Mouse (Mus musculus) midbrain, embryonic 15.5 days (tissue): ENCODE results near the gene As3mt. TPM values are rescaled to one million over a fixed set of nuclear protein-coding genes. Genes with fewer than 3 reads are reported as not detected.
A peak's percentile ranks its signal among the peaks of the same experiment; 100 is the strongest.

Source experiments
- ATAC-seq: fragments of 200-750 bp; cut with Nextera tagmentation; replicated peaks from 2 replicates; pipeline ENCODE4 v1.8.0; 2017; ENCODE audit warnings: moderate TSS enrichment
- H3K27ac ChIP-seq: fragments of 300-500 bp; sonication (generic); 2 replicates; pipeline ENCODE4 v1.5.1; 2015; ENCODE audit warnings: mild to moderate bottlenecking, inconsistent platforms
- H3K27me3 ChIP-seq: fragments of 300-500 bp; sonication (generic); replicated peaks from 2 replicates; pipeline ENCODE4 v1.6.1; 2015; ENCODE audit warnings: inconsistent platforms
- H3K36me3 ChIP-seq: fragments of 300-500 bp; sonication (generic); replicated peaks from 2 replicates; pipeline ENCODE4 v1.6.1; 2015; ENCODE audit warnings: inconsistent platforms
- H3K4me1 ChIP-seq: fragments of 300-500 bp; sonication (generic); 2 replicates; pipeline ENCODE4 v1.6.1; 2015; ENCODE audit warnings: inconsistent platforms
- H3K4me2 ChIP-seq: fragments of 300-500 bp; sonication (generic); 2 replicates; pipeline ENCODE4 v1.6.1; 2015; ENCODE audit warnings: inconsistent platforms, mild to moderate bottlenecking, moderate library complexity
- H3K4me3 ChIP-seq: fragments of 300-500 bp; sonication (generic); 2 replicates; pipeline ENCODE4 v1.5.1; 2015; ENCODE audit warnings: mild to moderate bottlenecking, inconsistent platforms
- H3K9ac ChIP-seq: fragments of 300-500 bp; sonication (generic); 2 replicates; pipeline ENCODE4 v1.6.1; 2015; ENCODE audit warnings: mild to moderate bottlenecking, inconsistent platforms
- H3K9me3 ChIP-seq: fragments of 300-500 bp; sonication (generic); 2 replicates; pipeline ENCODE4 v1.6.1; 2016; ENCODE audit warnings: inconsistent platforms
- WGBS: fragments of 180-500 bp; shearing (Covaris S2); methylation state at CpG from one replicate; pipeline ENCODE4 v1.1.7; 2015; ENCODE audit warnings: mixed read lengths; 5-methylcytosine and 5-hydroxymethylcytosine counted together
- polyA plus RNA-seq: library from polyadenylated mRNA; unstranded; fragments of >200 nt; fragmentation: Nextera tagmentation; extraction: Ambion mirVana; gene quantifications from 2 replicates; pipeline ENCODE4 v1.2.1, GENCODE M21; 2015

Gene As3mt
- polyA plus RNA-seq, 1 experiment from 2014 or later, result 33.9 TPM

DNA sequence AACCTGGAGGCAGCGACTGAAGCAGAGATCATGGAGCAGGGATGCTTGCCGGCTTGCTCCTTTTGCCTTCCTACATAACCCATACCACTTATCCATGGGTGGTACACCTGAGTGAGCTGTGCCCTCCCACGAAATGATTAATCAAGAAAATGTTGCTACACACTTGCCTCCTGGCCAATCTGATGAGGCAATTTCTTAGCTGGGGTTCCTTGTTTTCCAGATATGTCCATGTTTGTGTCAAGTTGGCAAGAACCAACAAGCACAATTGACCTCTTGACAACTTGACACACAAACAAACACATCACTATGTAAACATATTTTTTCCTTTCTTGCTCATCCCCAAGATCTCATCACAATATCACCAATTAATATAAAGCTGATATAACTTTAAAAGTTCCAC, 31.6 kb upstream of the As3mt start:
- no peak for ATAC-seq
- no peaks in the 10 kb centered on the region for H3K27me3 ChIP-seq
- no peaks in the 10 kb centered on the region for H3K9me3 ChIP-seq
- no peaks in the 10 kb centered on the region for H3K4me1 ChIP-seq
- H3K27ac ChIP-seq, result no peak overlapping the region
- 84% methylated on average over 3 of the region's 3 CpGs for WGBS
- H3K36me3 ChIP-seq, result no peaks in the 10 kb centered on the region
- H3K4me3 ChIP-seq, result no peak overlapping the region
- no peak overlapping the region for H3K9ac ChIP-seq
- no peak overlapping the region for H3K4me2 ChIP-seq

DNA sequence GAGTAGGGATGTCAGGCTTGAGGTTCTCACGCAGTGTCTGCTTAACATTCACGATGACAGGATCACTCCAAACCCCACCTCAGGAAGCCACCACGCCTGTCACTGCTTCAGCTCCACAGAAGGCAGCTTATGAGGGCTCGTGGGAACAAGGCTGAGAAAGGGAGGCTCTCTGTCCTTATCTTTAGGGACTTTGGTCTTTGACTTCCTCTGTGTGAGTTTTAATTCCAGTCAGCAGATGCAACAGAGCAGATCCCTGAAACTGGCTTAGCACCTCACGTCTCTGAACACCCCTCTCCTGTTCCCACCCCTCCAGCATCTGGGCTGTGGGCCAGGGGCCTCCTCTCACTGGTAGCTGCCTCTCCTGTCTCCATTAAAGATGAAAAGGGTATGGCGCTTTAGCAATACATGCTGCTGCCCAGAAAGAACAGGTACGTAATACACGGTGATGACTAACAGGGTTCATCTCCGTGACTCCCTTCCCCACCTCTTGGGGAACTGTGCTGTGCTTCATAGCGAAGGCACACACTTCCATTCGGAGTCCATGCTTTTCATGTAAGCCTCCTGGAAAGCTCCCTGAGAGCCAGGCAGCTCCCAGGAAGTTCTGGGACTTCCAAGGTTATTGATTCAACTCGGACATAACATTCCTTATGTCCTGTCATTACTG, 27.4 kb upstream of the As3mt start:
- WGBS, result 75% methylated on average over 12 of the region's 12 CpGs
- no peak overlapping the region for H3K27ac ChIP-seq
- H3K36me3 ChIP-seq, result no peaks in the 10 kb centered on the region
- H3K4me3 ChIP-seq, result no peak overlapping the region
- H3K27me3 ChIP-seq, result no peaks in the 10 kb centered on the region
- H3K4me2 ChIP-seq, result no peak overlapping the region
- no peak for ATAC-seq
- no peak overlapping the region for H3K9ac ChIP-seq
- H3K9me3 ChIP-seq, result no peaks in the 10 kb centered on the region
- no peaks in the 10 kb centered on the region for H3K4me1 ChIP-seq

DNA sequence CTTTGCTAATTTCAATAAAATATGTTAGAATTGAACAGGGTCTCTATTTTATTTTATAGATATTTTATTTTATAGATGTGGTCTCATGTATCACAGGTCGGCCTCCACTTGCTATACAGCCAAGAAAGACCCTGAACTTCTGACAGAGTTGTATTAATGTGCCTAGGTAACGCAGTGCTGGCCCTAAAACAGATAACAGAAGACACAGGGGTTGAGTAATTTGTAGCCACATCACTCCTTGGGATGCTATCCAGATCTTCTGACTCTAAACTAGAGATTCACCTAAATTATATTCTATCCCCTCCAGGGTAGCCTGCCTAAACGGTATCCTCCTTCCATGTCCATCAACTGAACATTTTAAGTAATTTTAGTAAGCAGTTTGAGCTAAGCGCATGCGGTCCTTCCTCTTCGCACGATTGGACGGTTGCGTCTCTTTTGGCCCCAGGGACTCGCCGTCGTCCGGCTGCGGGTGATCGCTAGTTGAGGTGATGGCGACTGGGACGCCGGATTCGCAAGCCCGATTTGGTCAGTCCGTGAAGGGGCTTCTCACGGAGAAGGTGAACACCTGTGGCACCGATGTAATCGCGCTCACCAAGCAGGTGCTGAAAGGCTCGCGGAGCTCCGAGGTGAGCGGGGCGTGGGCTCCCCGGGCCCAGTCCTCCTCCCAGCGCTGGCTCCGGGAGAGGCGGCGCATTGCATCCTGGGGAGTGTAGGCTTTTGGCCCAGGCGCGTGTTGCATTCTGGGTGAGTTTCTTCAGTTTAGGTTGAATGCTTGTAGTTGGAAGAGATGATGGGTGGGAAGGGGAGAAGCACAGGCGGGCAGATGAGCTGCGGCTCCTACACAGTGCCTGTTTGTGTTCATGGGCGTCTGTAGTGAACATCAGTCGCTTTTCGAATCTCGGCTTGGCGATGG, 17.5 kb upstream of the As3mt start, which contains the start of gene Borcs7:
Gene Borcs7, plus strand, starts transcription at position 447 of the 913 bp plus-strand sequence.
- Histone ChIP-seq H3K4me3 (peak within 1 kb of the TSS; percentile 83), H3K4me1 (peaks cover 13% of the 10 kb centered on the region), H3K27ac (peak within 1 kb of the TSS; percentile 93), H3K36me3 (no peaks in the 10 kb centered on the region), H3K27me3 (no peaks in the 10 kb centered on the region), H3K4me2 (peak within 1 kb of the TSS; percentile 60), H3K9ac (peak within 1 kb of the TSS; percentile 86), H3K9me3 (no peaks in the 10 kb centered on the region)
- peak; percentile 98 for ATAC-seq
- WGBS, result 2% methylated on average over 44 of the region's 44 CpGs

DNA sequence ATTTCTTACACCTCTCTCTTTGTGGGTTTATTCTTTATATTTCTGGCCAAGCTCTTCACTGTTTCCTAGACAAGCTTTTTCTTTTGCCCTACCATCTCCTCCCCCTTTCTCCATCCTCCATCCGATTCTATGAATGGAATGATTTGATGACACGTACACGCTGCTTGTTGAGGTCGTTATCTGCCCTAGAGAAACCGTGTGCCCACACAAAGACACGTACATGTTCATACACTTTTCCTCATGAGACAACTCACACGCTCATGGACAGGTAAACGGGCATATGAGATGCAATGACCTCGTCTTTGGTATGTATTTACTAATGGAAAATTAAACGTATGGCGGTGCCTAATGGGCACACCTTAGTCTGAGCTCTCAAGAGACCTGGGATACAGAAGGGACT, 16.9 kb upstream of the As3mt start:
- WGBS, result 62% methylated on average over 11 of the region's 11 CpGs
- H3K4me3 ChIP-seq, result peak overlapping the region; percentile 83

DNA sequence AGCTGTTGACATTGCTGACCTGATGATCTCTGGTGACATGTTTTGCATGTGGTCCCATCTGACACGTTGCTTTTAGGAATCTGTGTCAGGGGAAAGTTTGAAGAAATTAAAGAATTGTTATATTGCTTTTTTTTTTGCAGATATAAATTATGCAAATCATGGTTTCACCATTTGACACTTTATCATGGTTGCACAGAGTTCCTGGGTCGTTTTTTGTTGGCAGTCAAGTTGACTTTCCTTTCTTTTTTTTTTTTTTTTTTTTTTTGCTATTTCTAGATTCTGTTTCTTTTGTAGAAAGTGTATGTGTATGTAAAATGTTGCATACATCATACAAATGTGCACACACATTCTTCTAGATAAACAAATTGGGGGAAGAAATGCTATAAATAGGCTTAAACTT, 16.2 kb upstream of the As3mt start:
- no peaks in the 10 kb centered on the region for H3K27me3 ChIP-seq

More for the DNA sequence above, 16.9 kb upstream of the As3mt start:
- Histone ChIP-seq H3K36me3 (no peaks in the 10 kb centered on the region), H3K9ac (peak overlapping the region; percentile 86), H3K4me1 (peaks cover 13% of the 10 kb centered on the region), H3K27me3 (no peaks in the 10 kb centered on the region), H3K4me2 (peak overlapping the region; percentile 60), H3K27ac (peak overlapping the region; percentile 93), H3K9me3 (no peaks in the 10 kb centered on the region)
- ATAC-seq, result peak; percentile 60

DNA sequence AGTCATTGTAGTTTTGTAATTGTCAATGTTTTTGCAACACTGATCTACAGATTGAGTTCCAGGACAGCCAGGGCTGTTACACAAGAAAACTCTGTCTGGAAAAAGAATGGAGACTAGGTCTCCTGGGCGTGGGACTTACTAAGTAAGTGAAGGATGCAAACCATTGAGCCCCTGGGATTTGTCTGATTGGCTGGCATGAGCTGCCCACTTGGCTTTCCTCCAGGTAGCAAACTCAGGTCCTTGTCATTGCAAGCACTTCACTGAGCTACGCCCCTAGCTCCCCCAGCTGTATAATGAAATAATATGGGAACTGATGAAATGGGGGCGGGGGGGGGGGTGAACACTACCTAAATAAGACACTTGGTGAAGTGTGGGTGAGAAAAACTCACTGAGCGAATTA, 14.1 kb upstream of the As3mt start:
- 86% methylated on average over 4 of the region's 4 CpGs for whole genome bisulfite sequencing

More for the DNA sequence above, 16.2 kb upstream of the As3mt start:
- Histone ChIP-seq H3K4me2 (peak overlapping the region; percentile 60; the same call in 1 of the 2 replicates), H3K9me3 (no peaks in the 10 kb centered on the region), H3K4me3 (no peak overlapping the region), H3K4me1 (peaks cover 13% of the 10 kb centered on the region), H3K27ac (no peak overlapping the region), H3K9ac (no peak overlapping the region), H3K36me3 (no peaks in the 10 kb centered on the region)
- 81% methylated on average over 2 of the region's 2 CpGs for WGBS
- ATAC-seq, result no peak

DNA sequence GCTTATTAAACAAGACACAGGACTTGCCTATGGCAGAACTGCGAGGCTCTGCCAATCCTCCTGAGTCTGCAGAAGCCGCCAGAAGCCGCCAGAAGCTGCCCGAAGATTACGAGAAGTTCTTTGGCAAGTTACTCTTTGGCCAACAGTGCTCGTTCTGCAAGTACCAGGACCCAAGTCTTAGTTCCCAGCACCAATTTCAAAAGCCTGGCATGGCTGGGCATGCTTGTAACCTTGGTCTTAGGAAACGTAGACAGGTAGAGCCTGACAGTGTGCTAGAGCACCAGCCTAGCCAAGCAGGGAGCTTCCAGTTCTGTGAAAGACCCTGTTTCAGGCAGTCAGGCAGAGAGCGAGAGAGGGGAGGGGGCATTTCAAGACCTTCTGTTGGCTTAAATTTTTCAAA, 10.8 kb upstream of the As3mt start:
- Histone ChIP-seq H3K36me3 (peaks cover 5% of the 10 kb centered on the region; the same call in 1 of the 2 replicates), H3K4me3 (no peak overlapping the region), H3K9ac (no peak overlapping the region), H3K27ac (no peak overlapping the region), H3K9me3 (no peaks in the 10 kb centered on the region), H3K4me1 (no peaks in the 10 kb centered on the region), H3K4me2 (no peak overlapping the region), H3K27me3 (no peaks in the 10 kb centered on the region)
- no peak for ATAC-seq
- WGBS, result 93% methylated on average over 8 of the region's 8 CpGs

More for the DNA sequence above, 14.1 kb upstream of the As3mt start:
- Histone ChIP-seq H3K27me3 (no peaks in the 10 kb centered on the region), H3K9ac (no peak overlapping the region), H3K9me3 (no peaks in the 10 kb centered on the region), H3K27ac (no peak overlapping the region), H3K4me3 (no peak overlapping the region), H3K4me1 (peaks cover 13% of the 10 kb centered on the region), H3K4me2 (no peak overlapping the region), H3K36me3 (no peaks in the 10 kb centered on the region)
- ATAC-seq, result no peak

DNA sequence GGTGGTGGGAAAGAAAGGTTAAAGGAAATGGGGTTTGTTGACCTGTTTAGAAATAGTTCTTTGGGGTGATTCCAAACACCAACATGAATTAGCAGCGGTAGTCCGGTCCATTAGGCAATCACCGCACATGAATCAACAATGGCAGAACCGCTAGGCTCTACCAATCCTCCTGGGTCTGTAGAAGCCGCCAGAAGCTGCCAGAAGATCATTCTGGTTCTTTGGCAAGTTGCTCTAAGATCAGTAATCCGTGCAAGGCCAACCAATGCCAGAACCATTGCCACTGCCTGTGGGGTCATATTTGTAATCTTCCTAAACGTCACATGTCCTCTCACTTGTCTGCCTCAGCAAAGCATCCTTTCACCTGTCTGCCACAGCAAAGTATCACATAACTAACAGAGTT, 10.3 kb upstream of the As3mt start:
- H3K9ac ChIP-seq, result no peak overlapping the region
- H3K36me3 ChIP-seq, result peaks cover 5% of the 10 kb centered on the region; the same call in 1 of the 2 replicates
- H3K27ac ChIP-seq, result no peak overlapping the region
- no peaks in the 10 kb centered on the region for H3K4me1 ChIP-seq
- no peak overlapping the region for H3K4me2 ChIP-seq
- no peaks in the 10 kb centered on the region for H3K27me3 ChIP-seq
- no peak for ATAC-seq
- H3K9me3 ChIP-seq, result no peaks in the 10 kb centered on the region
- H3K4me3 ChIP-seq, result no peak overlapping the region
- 93% methylated on average over 7 of the region's 7 CpGs for WGBS

DNA sequence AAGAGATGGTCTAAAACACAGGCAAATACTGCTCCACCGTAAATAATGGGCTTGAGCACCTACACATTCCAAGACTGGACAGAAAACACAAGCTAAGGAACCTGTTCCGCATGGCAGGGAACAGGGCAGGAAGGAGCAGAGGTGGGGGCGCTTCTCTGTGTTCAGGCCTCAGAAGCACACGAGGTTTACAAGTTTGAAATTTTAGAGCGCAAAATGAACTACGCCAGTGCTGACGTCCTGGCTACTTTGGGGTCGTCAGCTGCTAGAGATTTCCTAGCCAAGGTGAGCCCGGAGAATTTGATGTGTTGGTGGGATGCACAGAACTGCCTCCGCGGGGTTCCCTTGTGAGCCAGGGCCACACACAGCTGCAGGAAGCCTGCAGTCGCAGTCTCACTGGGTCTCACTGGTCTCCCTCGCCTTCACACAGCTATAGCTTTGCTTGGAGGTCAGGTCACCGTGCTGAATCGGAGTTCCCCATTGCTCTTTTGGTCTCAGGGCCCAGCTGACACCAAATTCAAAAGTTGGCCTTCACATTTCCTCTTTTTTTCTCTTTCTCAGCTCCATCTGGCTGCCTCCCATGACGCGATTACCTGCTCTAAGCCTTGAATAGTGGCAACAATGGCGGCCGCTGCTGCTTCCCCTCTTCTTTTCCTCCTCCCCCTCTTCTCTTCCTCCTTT, 9.3 kb upstream of the As3mt start:
- Histone ChIP-seq H3K36me3 (peaks cover 5% of the 10 kb centered on the region; the same call in 1 of the 2 replicates), H3K9ac (no peak overlapping the region), H3K4me1 (no peaks in the 10 kb centered on the region), H3K27ac (no peak overlapping the region), H3K4me2 (no peak overlapping the region), H3K9me3 (no peaks in the 10 kb centered on the region), H3K4me3 (no peak overlapping the region), H3K27me3 (no peaks in the 10 kb centered on the region)
- ATAC-seq, result no peak
- 53% methylated on average over 19 of the region's 19 CpGs for WGBS

DNA sequence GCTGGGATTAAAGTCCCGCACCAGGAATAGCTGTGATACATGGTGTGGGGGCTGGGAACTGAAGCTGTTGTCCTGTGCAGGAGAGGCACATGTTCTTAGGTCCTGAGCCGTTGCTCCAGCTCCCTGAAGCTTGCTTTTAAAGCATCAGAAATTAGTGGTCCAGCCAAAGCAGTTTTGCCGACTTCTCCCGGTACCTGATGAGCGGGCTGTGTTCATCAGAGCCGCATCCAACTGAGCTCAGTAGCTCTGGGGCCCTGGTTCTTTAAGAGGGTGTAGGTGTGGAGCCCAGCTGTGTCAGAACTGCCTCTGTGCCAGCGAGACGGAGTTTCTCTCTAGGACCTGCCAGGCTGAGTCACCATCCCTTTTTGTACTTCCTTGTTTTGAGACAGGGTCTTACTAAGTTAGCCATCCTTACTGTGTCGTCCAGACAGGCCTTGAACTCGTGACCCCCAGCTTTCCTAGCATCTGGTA, 8.2 kb upstream of the As3mt start:
- no peaks in the 10 kb centered on the region for H3K4me1 ChIP-seq
- H3K4me3 ChIP-seq, result no peak overlapping the region
- ATAC-seq, result no peak
- WGBS, result 83% methylated on average over 10 of the region's 10 CpGs
- no peak overlapping the region for H3K27ac ChIP-seq
- no peak overlapping the region for H3K4me2 ChIP-seq
- H3K27me3 ChIP-seq, result no peaks in the 10 kb centered on the region
- H3K9ac ChIP-seq, result no peak overlapping the region
- H3K9me3 ChIP-seq, result no peaks in the 10 kb centered on the region
- peaks cover 5% of the 10 kb centered on the region; the same call in 1 of the 2 replicates for H3K36me3 ChIP-seq

DNA sequence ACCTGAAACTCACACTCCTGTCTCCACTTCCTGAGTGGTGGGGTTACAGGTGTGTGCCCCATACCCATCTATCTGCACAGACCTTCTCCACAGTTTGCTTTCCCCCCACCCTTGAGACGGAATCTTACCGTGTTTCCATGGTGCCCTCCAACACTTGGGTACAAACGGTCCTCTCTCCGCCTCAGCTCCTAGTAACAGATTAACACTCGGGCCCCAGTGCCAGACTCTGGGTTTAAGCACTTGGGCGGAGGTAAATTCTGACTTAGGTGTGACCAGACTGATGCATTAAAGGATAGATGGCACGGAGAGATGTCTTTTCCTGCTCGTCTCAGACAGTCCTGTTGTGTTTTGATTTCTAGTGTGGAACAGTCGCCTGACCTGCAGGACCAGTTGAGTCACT, 6.1 kb upstream of the As3mt start:
- Histone ChIP-seq H3K9me3 (no peaks in the 10 kb centered on the region), H3K27ac (no peak overlapping the region), H3K4me1 (no peaks in the 10 kb centered on the region), H3K4me3 (no peak overlapping the region), H3K4me2 (no peak overlapping the region), H3K36me3 (peaks cover 5% of the 10 kb centered on the region; the same call in 1 of the 2 replicates), H3K27me3 (no peaks in the 10 kb centered on the region), H3K9ac (no peak overlapping the region)
- ATAC-seq, result no peak
- WGBS, result 90% methylated on average over 9 of the region's 9 CpGs
